Mouse (Mus musculus) testis, adult 2 months (tissue): Measurements from ENCODE around the gene Trim34a.
"Not testable (repeated sequence)": the region's sequence is repeated elsewhere in the genome, so short reads cannot be mapped to it uniquely, and the experiment has no call there.

Experiments used
- CTCF ChIP-seq: fragments of 200-500 bp; IDR thresholded peaks from 2 replicates; pipeline ENCODE4 v1.5.1; 2012; ENCODE audit warnings: low read depth, mild to moderate bottlenecking, inconsistent platforms, low read length, moderate library complexity; ENCODE audit not compliant: control insufficient read depth, insufficient read depth, insufficient replicate concordance
- POLR2A ChIP-seq: fragments of 200-500 bp; IDR thresholded peaks from 2 replicates; pipeline ENCODE4 v1.6.1; 2012; ENCODE audit warnings: low read depth, mild to moderate bottlenecking, inconsistent platforms, low read length, moderate library complexity; ENCODE audit not compliant: control insufficient read depth

DNA sequence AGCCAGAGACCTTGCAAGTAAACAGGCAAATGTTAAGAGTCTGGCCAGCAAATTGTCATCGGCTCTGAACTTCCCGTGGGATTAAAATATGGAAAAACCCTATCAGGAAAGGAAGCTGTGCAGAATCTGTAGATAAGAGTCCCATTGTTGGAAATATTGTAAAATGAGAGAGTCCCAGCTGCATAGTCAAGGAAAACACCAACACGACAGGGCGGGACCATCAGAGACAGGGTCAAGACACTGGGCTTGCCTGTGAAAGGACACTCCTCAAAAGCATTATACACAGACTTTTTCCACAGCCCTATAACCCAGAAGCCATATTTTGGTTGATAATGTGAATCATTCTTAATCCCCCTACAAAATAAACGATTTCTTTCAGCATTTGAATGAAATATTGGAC, 21.1 kb downstream of the Trim34a start:
- not testable (repeated sequence) for TF ChIP-seq CTCF, POLR2A
